In the genomic region with DNA sequence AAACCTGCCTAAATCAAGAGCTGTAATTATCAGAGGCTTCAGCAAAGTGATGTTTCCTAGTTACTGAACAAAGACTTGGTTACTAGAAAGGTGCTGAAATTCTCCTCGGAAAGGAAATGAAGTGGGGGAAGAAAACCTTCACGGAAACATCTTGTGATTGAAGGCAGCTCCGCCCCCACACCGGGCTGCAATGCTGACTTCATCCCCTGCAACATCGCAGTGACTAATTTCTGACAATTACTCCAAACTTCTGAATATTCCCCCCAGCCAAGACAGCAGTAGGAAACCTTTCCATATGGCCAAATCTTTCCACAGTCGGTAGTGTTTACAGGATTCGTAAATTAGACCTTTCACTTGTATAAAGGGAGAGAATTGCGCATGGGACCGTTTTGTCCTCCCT, we compare ENCODE assay signal across 8 mouse cellular contexts.
DNase-seq lines count a peak whose midpoint lies in the region; ATAC-seq and TF ChIP-seq lines count a peak whose summit lies in the region.

No protein-coding gene starts in this region.

- no peak overlapping the region for H3K9ac ChIP-seq in liver, postnatal 0 days (replicated peaks)

- no peaks in the 10 kb centered on the region for H3K27me3 ChIP-seq in heart, embryonic 10.5 days (ENCODE audit: insufficient read depth, poor library complexity, severe bottlenecking)
- no peaks in the 10 kb centered on the region for H3K27me3 ChIP-seq in liver, postnatal 0 days (ENCODE audit: insufficient read depth, low read length)

- H3K4me1 ChIP-seq in heart, embryonic 10.5 days = peaks cover 5% of the 10 kb centered on the region
- H3K4me1 ChIP-seq in liver, postnatal 0 days (ENCODE audit: insufficient read depth) = no peaks in the 10 kb centered on the region

- 49% methylated on average over 9 of the region's 9 CpGs for WGBS in heart, embryonic 10.5 days
- 45% methylated on average over 9 of the region's 9 CpGs for WGBS in liver, postnatal 0 days (ENCODE audit: insufficient replicate concordance)

- H3K4me2 ChIP-seq in liver, postnatal 0 days (ENCODE audit: low read depth, low read length) = no peak overlapping the region

- no peak for DNase-seq in heart, embryonic 10.5 days (ENCODE audit: low spot score)
- no peak for DNase-seq in heart, postnatal 4 days
- DNase-seq in 3T3-L1 (ENCODE audit: low read depth, low spot score) = peak; percentile 91
- peak; percentile 63 for DNase-seq in T-cell, adult 2 months (ENCODE audit: low spot score)
- peak; percentile 42 to 48 for DNase-seq in left cerebral cortex, postnatal 14 days (ENCODE audit: low spot score in 2 of 2)
- no peak for DNase-seq in cerebellum, adult 9-11 months
- no peak for DNase-seq in liver, postnatal 0 days
- DNase-seq in testis, postnatal 14 days (ENCODE audit: low spot score) = no peak

- no peaks in the 10 kb centered on the region for H3K36me3 ChIP-seq in heart, embryonic 10.5 days
- no peaks in the 10 kb centered on the region for H3K36me3 ChIP-seq in liver, postnatal 0 days (replicated peaks; ENCODE audit: insufficient read depth, low read length)

- ATAC-seq in liver, postnatal 0 days = no peak

- H3K4me3 ChIP-seq in heart, embryonic 10.5 days = no peak overlapping the region; the same call in 1 of the 2 replicates
- no peak overlapping the region for H3K4me3 ChIP-seq in liver, postnatal 0 days (ENCODE audit: low read depth, low read length)

- H3K27ac ChIP-seq in heart, embryonic 10.5 days = peak overlapping the region; percentile 36; the same call in 1 of the 2 replicates
- no peak overlapping the region for H3K27ac ChIP-seq in liver, postnatal 0 days (ENCODE audit: low read depth)

- TF ChIP-seq CTCF in liver, postnatal 0 days (IDR thresholded peaks at IDR 0.05; ENCODE audit: low read depth) = no peak

- no peak for TF ChIP-seq EP300 in liver, postnatal 0 days (IDR thresholded peaks at IDR 0.05; ENCODE audit: low read depth)

- no peaks in the 10 kb centered on the region for H3K9me3 ChIP-seq in heart, embryonic 10.5 days
- H3K9me3 ChIP-seq in liver, postnatal 0 days (ENCODE audit: low read length) = no peaks in the 10 kb centered on the region

- intact Hi-C loops in left cerebral cortex, postnatal 14 days (cut with DNase I) = no loop called here

Comparison
In these comparisons a context has a peak if more than half of its experiments do, and no peak if none do; other contexts are left out.
1. DNase-seq: peak in 3T3-L1 (single experiment), T-cell, adult 2 months (single experiment) and left cerebral cortex, postnatal 14 days (2 of 2); none in heart, embryonic 10.5 days (single experiment), heart, postnatal 4 days (single experiment), cerebellum, adult 9-11 months (single experiment), liver, postnatal 0 days (single experiment) and testis, postnatal 14 days (single experiment).